Mouse (Mus musculus) olfactory bulb, adult 2 months (tissue): ENCODE data around the gene Taf15.

ENCODE experiments used
- CTCF ChIP-seq: fragments of 200-500 bp; IDR thresholded peaks from 2 replicates; pipeline ENCODE4 v1.5.1; 2012; ENCODE audit warnings: low read depth, mild to moderate bottlenecking, low read length, moderate library complexity; ENCODE audit not compliant: insufficient read depth
- POLR2A ChIP-seq: fragments of 200-500 bp; IDR thresholded peaks from 2 replicates; pipeline ENCODE4 v1.6.1; 2012; ENCODE audit warnings: mild to moderate bottlenecking, low read depth, low read length, moderate library complexity; ENCODE audit not compliant: insufficient read depth

- TF ChIP-seq CTCF (no peak), POLR2A (no peak)
Measured at GRCm38 (mm10) chr11:83457257-83457656, 15.6 kb upstream of the Taf15 start.
